Mouse (Mus musculus) adrenal gland, adult 10 weeks (tissue): ENCODE measurements around the gene Smco4. TPM values are rescaled to one million over a fixed set of nuclear protein-coding genes. Genes with fewer than 3 reads are reported as not detected.

Source experiments
- polyA plus RNA-seq: library from polyadenylated mRNA; stranded (reverse); fragments of 350-450 nt; fragmentation: Illumina TruSeq; extraction: RNeasy Lipid Tissue Mini Kit (QIAGEN cat#74804); gene quantifications from one replicate; pipeline ENCODE4 v1.2.3, GENCODE M21; 2014; ENCODE audit warnings: low read depth, low replicate concordance

Smco4 gene
- 6.1 TPM for polyA plus RNA-seq

DNA sequence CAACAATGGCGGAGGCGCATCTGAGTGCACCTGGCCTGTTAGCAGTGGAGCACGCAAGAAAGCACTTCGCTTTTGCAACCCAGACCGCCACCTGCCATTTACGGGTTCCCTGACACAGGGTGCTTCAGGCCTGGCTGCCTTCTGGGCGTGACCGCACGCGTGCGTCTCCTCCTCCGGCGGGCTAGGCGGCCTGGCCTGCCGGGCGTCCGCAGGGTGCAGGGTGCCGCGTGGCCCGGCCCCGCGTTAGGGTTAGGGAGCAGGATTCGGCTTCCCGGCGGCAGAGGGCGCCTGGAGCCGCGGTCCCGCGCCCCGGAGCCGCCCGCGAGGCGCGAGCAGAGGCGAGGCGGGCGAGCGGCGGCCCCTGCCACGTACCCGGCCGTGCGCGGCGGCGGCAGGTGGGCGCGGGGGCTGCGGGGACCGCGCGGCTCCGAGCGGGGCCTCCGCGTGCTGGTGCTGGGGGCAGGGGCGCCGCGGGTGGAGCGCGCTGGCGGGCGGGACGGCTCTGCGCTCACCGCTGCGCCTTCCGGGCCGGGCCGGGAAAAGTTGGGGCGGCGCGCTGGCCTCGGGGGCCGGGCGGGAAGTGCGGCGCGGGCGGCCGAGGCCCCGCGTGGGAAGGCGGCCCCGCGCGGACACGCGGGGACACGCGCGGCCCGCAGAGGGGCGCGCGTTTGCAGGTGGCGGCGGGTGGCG, at the start of gene Smco4:
Smco4 (plus strand) TSS at position 198 of the 690 bp plus-strand sequence.

Other genes with a start within 250 kb of the Smco4 start
- 60.7 TPM for gene Med17, start 213.5 kb upstream of the Smco4 start, polyA plus RNA-seq
- gene Taf1d, start 187.2 kb upstream of the Smco4 start, polyA plus RNA-seq = 109 TPM
- gene 4931406C07Rik, start 187.0 kb upstream of the Smco4 start, polyA plus RNA-seq = 332 TPM
- 32.8 TPM for gene Cep295, start 135.6 kb upstream of the Smco4 start, polyA plus RNA-seq
- 0.47 TPM for gene Deup1, start 134.5 kb downstream of the Smco4 start, polyA plus RNA-seq
- gene Slc36a4, start 216.3 kb downstream of the Smco4 start, polyA plus RNA-seq = 54.1 TPM